Mouse (Mus musculus): ENCODE measurements around the gene Gna15. TPM values are rescaled to one million over a fixed set of nuclear protein-coding genes. Genes with fewer than 3 reads are reported as not detected.

The Gna15 gene
- 1.2 and 1.4 TPM in 2 replicates for polyA plus RNA-seq (2016; fragmentation: Nextera tagmentation; extraction: Ambion mirVana)

GRCm38 (mm10) chr10:81524051-81524605 is at the start of gene Gna15:
Gene Gna15, minus strand, starts transcription at chr10:81524225.
- WGBS = 20% methylated on average over 9 of the region's 9 CpGs
- ATAC-seq (ENCODE audit: insufficient number of reproducible peaks, insufficient read depth, low FRiP score, low TSS enrichment, low read depth) = peak; percentile 46; the same call in 1 of the 2 replicates
- 0 out of 2 replicates have a peak within 1 kb of the TSS, but pooled peaks have one; percentile 18 for H3K9ac ChIP-seq (replicated peaks)

GRCm38 (mm10) chr10:81572975-81573374 is 49.0 kb upstream of the Gna15 start:
- WGBS = 13% methylated on average over 9 of the region's 9 CpGs
- Histone ChIP-seq H3K27ac (no peak overlapping the region), H3K4me1 (replicated peaks) (peaks cover 77% of the 10 kb centered on the region), H3K9ac (replicated peaks) (no peak overlapping the region), H3K4me2 (peak overlapping the region; percentile 61; the same call in 1 of the 2 replicates), H3K36me3 (0 out of 2 replicates have a peak, but pooled peaks cover 6% of the 10 kb centered on the region), H3K27me3 (peaks cover 44% of the 10 kb centered on the region), H3K9me3 (no peaks in the 10 kb centered on the region; the same call in 1 of the 2 replicates), H3K4me3 (replicated peaks) (peak overlapping the region; percentile 0; the same call in 1 of the 2 replicates)
- ATAC-seq (ENCODE audit: insufficient number of reproducible peaks, insufficient read depth, low FRiP score, low TSS enrichment, low read depth) = no peak

More at GRCm38 (mm10) chr10:81524051-81524605, at the start of gene Gna15:
- Histone ChIP-seq H3K27me3 (peaks cover 26% of the 10 kb centered on the region), H3K4me1 (replicated peaks) (peaks cover 5% of the 10 kb centered on the region; the same call in 1 of the 2 replicates), H3K36me3 (peaks cover 10% of the 10 kb centered on the region), H3K4me3 (replicated peaks) (0 out of 2 replicates have a peak within 1 kb of the TSS, but pooled peaks have one; percentile 2), H3K9me3 (no peaks in the 10 kb centered on the region), H3K27ac (no peak within 1 kb of the TSS), H3K4me2 (peak within 1 kb of the TSS; percentile 17; the same call in 1 of the 2 replicates)

- Histone ChIP-seq H3K4me3 (replicated peaks) (peak overlapping the region; percentile 25), H3K27me3 (peaks cover 41% of the 10 kb centered on the region), H3K9ac (replicated peaks) (0 out of 2 replicates have a peak overlapping the region, but pooled peaks have one; percentile 37), H3K9me3 (no peaks in the 10 kb centered on the region), H3K36me3 (peaks cover 3% of the 10 kb centered on the region; the same call in 1 of the 2 replicates), H3K27ac (peak overlapping the region; percentile 87), H3K4me1 (replicated peaks) (peaks cover 85% of the 10 kb centered on the region), H3K4me2 (peak overlapping the region; percentile 61)
- no peak for ATAC-seq (ENCODE audit: insufficient number of reproducible peaks, insufficient read depth, low FRiP score, low TSS enrichment, low read depth)
- 3% methylated on average over 9 of the region's 9 CpGs for WGBS
Measured at GRCm38 (mm10) chr10:81572133-81572671, 48.2 kb upstream of the Gna15 start.

- Histone ChIP-seq H3K4me1 (replicated peaks) (peaks cover 81% of the 10 kb centered on the region), H3K4me2 (peak overlapping the region; percentile 61), H3K4me3 (replicated peaks) (peak overlapping the region; percentile 36), H3K36me3 (peaks cover 11% of the 10 kb centered on the region), H3K27me3 (peaks cover 35% of the 10 kb centered on the region), H3K27ac (peak overlapping the region; percentile 93), H3K9me3 (no peaks in the 10 kb centered on the region), H3K9ac (replicated peaks) (no peak overlapping the region; the same call in 1 of the 2 replicates)
- WGBS = 1% methylated on average over 18 of the region's 18 CpGs
- ATAC-seq (ENCODE audit: insufficient number of reproducible peaks, insufficient read depth, low FRiP score, low TSS enrichment, low read depth) = peak; percentile 90
Measured at GRCm38 (mm10) chr10:81571501-81571876, 47.5 kb upstream of the Gna15 start.

GRCm38 (mm10) chr10:81570831-81571500 is 46.9 kb upstream of the Gna15 start:
- H3K4me2 ChIP-seq = peak overlapping the region; percentile 61
- H3K27ac ChIP-seq = peak overlapping the region; percentile 93
- ATAC-seq (ENCODE audit: insufficient number of reproducible peaks, insufficient read depth, low FRiP score, low TSS enrichment, low read depth) = peak; percentile 29
- no peaks in the 10 kb centered on the region for H3K9me3 ChIP-seq
- H3K4me3 ChIP-seq (replicated peaks) = peak overlapping the region; percentile 36
- peak overlapping the region; percentile 37; the same call in 1 of the 2 replicates for H3K9ac ChIP-seq (replicated peaks)
- WGBS = under 1% methylated on average over 34 of the region's 34 CpGs
- H3K36me3 ChIP-seq = peaks cover 16% of the 10 kb centered on the region
- H3K4me1 ChIP-seq (replicated peaks) = peaks cover 76% of the 10 kb centered on the region
- H3K27me3 ChIP-seq = peaks cover 30% of the 10 kb centered on the region

- Histone ChIP-seq H3K4me2 (peak overlapping the region; percentile 61), H3K9me3 (no peaks in the 10 kb centered on the region), H3K27me3 (peaks cover 29% of the 10 kb centered on the region), H3K4me3 (replicated peaks) (peak overlapping the region; percentile 36), H3K27ac (peak overlapping the region; percentile 93), H3K4me1 (replicated peaks) (peaks cover 76% of the 10 kb centered on the region), H3K36me3 (peaks cover 22% of the 10 kb centered on the region), H3K9ac (replicated peaks) (peak overlapping the region; percentile 37; the same call in 1 of the 2 replicates)
- WGBS = 1% methylated on average over 9 of the region's 11 CpGs
- peak; percentile 5; the same call in 1 of the 2 replicates for ATAC-seq (ENCODE audit: insufficient number of reproducible peaks, insufficient read depth, low FRiP score, low TSS enrichment, low read depth)
Measured at GRCm38 (mm10) chr10:81570238-81570800, 46.3 kb upstream of the Gna15 start.

GRCm38 (mm10) chr10:81569507-81570237 is 45.6 kb upstream of the Gna15 start:
- peaks cover 80% of the 10 kb centered on the region for H3K4me1 ChIP-seq (replicated peaks)
- 40% methylated on average over 9 of the region's 9 CpGs for WGBS

GRCm38 (mm10) chr10:81568381-81569191 is 44.6 kb upstream of the Gna15 start:
- no peaks in the 10 kb centered on the region for H3K9me3 ChIP-seq
- 6% methylated on average over 16 of the region's 16 CpGs for WGBS
- peaks cover 22% of the 10 kb centered on the region for H3K27me3 ChIP-seq
- peaks cover 38% of the 10 kb centered on the region for H3K36me3 ChIP-seq
- H3K4me3 ChIP-seq (replicated peaks) = peak overlapping the region; percentile 6; the same call in 1 of the 2 replicates
- no peak for ATAC-seq (ENCODE audit: insufficient number of reproducible peaks, insufficient read depth, low FRiP score, low TSS enrichment, low read depth)
- peak overlapping the region; percentile 44 for H3K4me2 ChIP-seq
- peak overlapping the region; percentile 45; the same call in 1 of the 2 replicates for H3K9ac ChIP-seq (replicated peaks)
- H3K27ac ChIP-seq = peak overlapping the region; percentile 93
- peaks cover 80% of the 10 kb centered on the region for H3K4me1 ChIP-seq (replicated peaks)

More at GRCm38 (mm10) chr10:81569507-81570237, 45.6 kb upstream of the Gna15 start:
- ATAC-seq (ENCODE audit: insufficient number of reproducible peaks, insufficient read depth, low FRiP score, low TSS enrichment, low read depth) = no peak
- no peak overlapping the region for H3K9ac ChIP-seq (replicated peaks)
- no peak overlapping the region for H3K4me3 ChIP-seq (replicated peaks)
- no peaks in the 10 kb centered on the region for H3K9me3 ChIP-seq
- peaks cover 29% of the 10 kb centered on the region for H3K36me3 ChIP-seq
- H3K27ac ChIP-seq = peak overlapping the region; percentile 93
- H3K4me2 ChIP-seq = peak overlapping the region; percentile 61; the same call in 1 of the 2 replicates
- peaks cover 32% of the 10 kb centered on the region for H3K27me3 ChIP-seq

- no peak for ATAC-seq (ENCODE audit: insufficient number of reproducible peaks, insufficient read depth, low FRiP score, low TSS enrichment, low read depth)
- 26% methylated on average over 20 of the region's 20 CpGs for WGBS
- Histone ChIP-seq H3K9me3 (no peaks in the 10 kb centered on the region), H3K9ac (replicated peaks) (no peak overlapping the region), H3K36me3 (peaks cover 57% of the 10 kb centered on the region), H3K27me3 (peaks cover 7% of the 10 kb centered on the region; the same call in 1 of the 2 replicates), H3K4me2 (peak overlapping the region; percentile 55; the same call in 1 of the 2 replicates), H3K4me3 (replicated peaks) (no peak overlapping the region), H3K27ac (peak overlapping the region; percentile 80; the same call in 1 of the 2 replicates), H3K4me1 (replicated peaks) (peaks cover 87% of the 10 kb centered on the region)
Measured at GRCm38 (mm10) chr10:81565257-81566228, 41.5 kb upstream of the Gna15 start.

Measured in limb, embryonic 12.5 days (tissue).